Mouse (Mus musculus): ENCODE measurements around the gene Gm45021. TPM values are rescaled to one million over a fixed set of nuclear protein-coding genes. Genes with fewer than 3 reads are reported as not detected.

Gene Gm45021
- total RNA-seq, 1 experiment, result not detected

DNA sequence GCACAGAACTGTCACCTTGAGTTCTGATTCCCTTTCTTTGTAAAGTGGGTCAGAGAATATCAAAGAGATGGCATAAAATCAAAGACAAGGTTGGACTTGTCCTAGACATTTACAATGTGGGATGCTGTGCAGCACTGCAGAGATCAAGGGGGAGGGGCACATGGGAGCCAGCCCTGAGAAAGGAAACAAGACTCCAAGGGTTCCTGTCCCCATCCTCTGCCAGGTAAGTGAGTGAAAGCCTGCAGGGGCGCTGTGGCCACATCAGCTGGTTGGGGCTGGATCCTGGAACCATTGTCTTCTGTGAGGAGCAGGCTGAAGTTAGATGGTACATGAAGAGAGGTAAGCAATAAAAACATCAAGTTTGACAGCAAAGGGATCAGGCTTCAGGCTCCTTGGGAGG, 34.0 kb downstream of the Gm45021 start:
- no peak for TF ChIP-seq MAFK (IDR thresholded peaks at IDR 0.05; ENCODE audit: insufficient read depth, low read depth, low read length)
- TF ChIP-seq HCFC1 (IDR thresholded peaks at IDR 0.05; ENCODE audit: borderline replicate concordance, insufficient read depth, low read length), result no peak
- TF ChIP-seq CHD2 (IDR thresholded peaks at IDR 0.05; ENCODE audit: low read depth, low read length), result no peak
- no peak for TF ChIP-seq ZNF384 (IDR thresholded peaks at IDR 0.05; ENCODE audit: low read depth, low read length)
- no peak for TF ChIP-seq ZC3H11A (IDR thresholded peaks at IDR 0.05; ENCODE audit: borderline replicate concordance, low read depth, low read length)
- no peak for DNase-seq (ENCODE audit: low read depth, low spot score)
- Histone ChIP-seq H3K36me3 (ENCODE audit: control insufficient read depth, insufficient read depth, low read length, poor library complexity, severe bottlenecking) (peaks cover 7% of the 10 kb centered on the region; the same call in 1 of the 2 replicates), H3K4me3 (ENCODE audit: insufficient read depth in 1 of 2, low read depth in 1 of 2, low read length in 2 of 2, poor library complexity in 1 of 2, severe bottlenecking in 1 of 2) (no peak overlapping the region), H3K27ac (ENCODE audit: insufficient read depth, low read depth, low read length, poor library complexity, severe bottlenecking) (no peak overlapping the region), H3K4me1 (ENCODE audit: control insufficient read depth in 2 of 2, insufficient read depth in 2 of 2, low read length in 2 of 2, poor library complexity in 1 of 2) (peaks cover 0 to 11% of the 10 kb centered on the region in 2 experiments; a peak in 1 of 4 replicates), H3K9me3 (ENCODE audit: control insufficient read depth, insufficient read depth, low read depth, low read length) (no peaks in the 10 kb centered on the region), H3K9ac (ENCODE audit: insufficient read depth, low read depth, low read length, poor library complexity, severe bottlenecking) (no peak overlapping the region)
- in situ Hi-C loops (cut with MboI; ENCODE audit: low sequenced_read_pairs in 2 of 2, unreplicated experiment in 2 of 2), result no loop called here

DNA sequence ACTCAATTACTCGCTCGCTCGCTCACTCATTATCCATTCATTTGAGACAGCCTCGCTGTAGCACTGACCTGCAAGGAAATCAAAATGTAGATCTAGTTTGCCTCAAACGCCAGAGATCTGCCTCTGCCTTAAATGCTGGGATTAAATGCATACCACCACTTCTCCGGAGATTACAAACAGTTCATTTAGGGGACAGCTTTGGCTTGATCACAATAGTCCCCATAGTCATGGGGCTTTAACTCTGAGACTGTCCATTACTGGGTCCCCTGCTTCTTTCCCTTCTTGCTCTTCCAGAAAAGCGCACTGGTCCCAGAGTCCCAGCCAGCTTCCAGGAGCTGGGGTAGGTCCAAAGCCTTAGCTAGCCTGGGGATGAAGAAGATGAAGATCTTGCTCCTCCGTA, 37.1 kb downstream of the Gm45021 start, which contains the start of gene AI854703:
TSS of gene AI854703 (plus strand) at position 301 of the 400 bp plus-strand sequence.
- H3K36me3 ChIP-seq (ENCODE audit: control insufficient read depth, insufficient read depth, low read length, poor library complexity, severe bottlenecking), result no peaks in the 10 kb centered on the region
- in situ Hi-C loops (cut with MboI; ENCODE audit: low sequenced_read_pairs in 2 of 2, unreplicated experiment in 2 of 2), result no loop called here
- peak within 1 kb of the TSS; percentile 25; the same call in 1 of the 2 replicates for H3K9ac ChIP-seq (ENCODE audit: insufficient read depth, low read depth, low read length, poor library complexity, severe bottlenecking)
- TF ChIP-seq ZC3H11A (IDR thresholded peaks at IDR 0.05; ENCODE audit: borderline replicate concordance, low read depth, low read length) (no peak), ZNF384 (IDR thresholded peaks at IDR 0.05; ENCODE audit: low read depth, low read length) (no peak), CHD2 (IDR thresholded peaks at IDR 0.05; ENCODE audit: low read depth, low read length) (no peak), MAFK (IDR thresholded peaks at IDR 0.05; ENCODE audit: insufficient read depth, low read depth, low read length) (no peak)
- H3K27ac ChIP-seq (ENCODE audit: insufficient read depth, low read depth, low read length, poor library complexity, severe bottlenecking), result no peak within 1 kb of the TSS
- peak within 1 kb of the TSS; percentile 42 to 47 for H3K4me3 ChIP-seq (ENCODE audit: insufficient read depth in 1 of 2, low read depth in 1 of 2, low read length in 2 of 2, poor library complexity in 1 of 2, severe bottlenecking in 1 of 2)
- H3K4me1 ChIP-seq (ENCODE audit: control insufficient read depth in 2 of 2, insufficient read depth in 2 of 2, low read length in 2 of 2, poor library complexity in 1 of 2), result peaks cover 0 to 5% of the 10 kb centered on the region in 2 experiments; a peak in 1 of 4 replicates
- no peak for DNase-seq (ENCODE audit: low read depth, low spot score)
- no peaks in the 10 kb centered on the region for H3K9me3 ChIP-seq (ENCODE audit: control insufficient read depth, insufficient read depth, low read depth, low read length)

DNA sequence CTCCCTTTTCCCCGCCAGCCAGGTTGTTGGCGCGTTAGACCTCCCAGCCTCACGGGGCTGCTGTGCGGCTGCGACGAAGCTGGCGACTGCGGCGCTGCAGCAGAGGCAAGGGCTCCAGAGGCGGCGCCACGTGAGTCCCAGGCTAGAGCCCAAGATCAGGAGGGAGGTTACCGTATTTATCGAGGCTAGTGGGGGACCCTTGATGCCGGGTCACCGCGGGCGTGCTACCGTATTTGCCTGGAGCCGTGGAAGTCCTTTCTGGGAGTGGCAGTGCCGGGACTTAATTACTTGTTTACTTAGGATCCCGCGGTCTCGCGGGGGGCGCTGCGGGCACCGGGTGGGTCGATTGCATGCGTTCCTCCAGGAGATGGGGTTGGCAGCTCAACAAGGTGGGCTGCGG, 37.6 kb downstream of the Gm45021 start:
- H3K9ac ChIP-seq (ENCODE audit: insufficient read depth, low read depth, low read length, poor library complexity, severe bottlenecking), result no peak overlapping the region
- in situ Hi-C loops (cut with MboI; ENCODE audit: low sequenced_read_pairs in 2 of 2, unreplicated experiment in 2 of 2), result no loop called here
- H3K4me3 ChIP-seq (ENCODE audit: insufficient read depth in 1 of 2, low read depth in 1 of 2, low read length in 2 of 2, poor library complexity in 1 of 2, severe bottlenecking in 1 of 2), result peak overlapping the region; percentile 42 to 47
- H3K27ac ChIP-seq (ENCODE audit: insufficient read depth, low read depth, low read length, poor library complexity, severe bottlenecking), result no peak overlapping the region
- DNase-seq (ENCODE audit: low read depth, low spot score), result no peak
- no peaks in the 10 kb centered on the region for H3K9me3 ChIP-seq (ENCODE audit: control insufficient read depth, insufficient read depth, low read depth, low read length)
- H3K4me1 ChIP-seq (ENCODE audit: control insufficient read depth in 2 of 2, insufficient read depth in 2 of 2, low read length in 2 of 2, poor library complexity in 1 of 2), result peaks cover 0 to 5% of the 10 kb centered on the region in 2 experiments; a peak in 1 of 4 replicates
- H3K36me3 ChIP-seq (ENCODE audit: control insufficient read depth, insufficient read depth, low read length, poor library complexity, severe bottlenecking), result no peaks in the 10 kb centered on the region
- no peak for TF ChIP-seq ZNF384 (IDR thresholded peaks at IDR 0.05; ENCODE audit: low read depth, low read length)
- TF ChIP-seq HCFC1 (IDR thresholded peaks at IDR 0.05; ENCODE audit: borderline replicate concordance, insufficient read depth, low read length), result no peak
- no peak for TF ChIP-seq ZC3H11A (IDR thresholded peaks at IDR 0.05; ENCODE audit: borderline replicate concordance, low read depth, low read length)
- no peak for TF ChIP-seq MAFK (IDR thresholded peaks at IDR 0.05; ENCODE audit: insufficient read depth, low read depth, low read length)
- no peak for TF ChIP-seq CHD2 (IDR thresholded peaks at IDR 0.05; ENCODE audit: low read depth, low read length)

DNA sequence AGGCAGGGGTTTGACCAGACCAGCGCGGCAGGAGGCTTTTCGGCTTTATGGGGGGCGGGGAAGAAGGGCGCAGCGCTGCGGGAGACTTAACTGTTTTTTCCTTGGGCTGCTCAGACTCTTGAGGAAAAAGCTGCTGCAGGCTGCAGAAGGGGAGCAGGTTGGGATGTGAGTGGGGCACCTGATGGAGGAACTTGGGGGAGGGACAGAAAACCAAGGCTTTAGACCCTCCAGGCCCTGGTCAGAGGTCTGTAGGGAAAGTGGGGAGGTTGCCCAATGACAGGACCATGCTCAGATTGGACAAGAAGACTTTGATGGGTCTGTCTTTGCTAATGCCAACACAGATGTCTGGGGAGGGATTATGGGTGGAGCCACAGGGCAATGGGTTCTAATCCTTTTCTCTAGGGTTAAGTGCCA, 38.1 kb downstream of the Gm45021 start:
- no peak overlapping the region for H3K27ac ChIP-seq (ENCODE audit: insufficient read depth, low read depth, low read length, poor library complexity, severe bottlenecking)

More for the DNA sequence above, 38.1 kb downstream of the Gm45021 start:
- in situ Hi-C loops (cut with MboI; ENCODE audit: low sequenced_read_pairs in 2 of 2, unreplicated experiment in 2 of 2), result no loop called here
- no peak overlapping the region for H3K9ac ChIP-seq (ENCODE audit: insufficient read depth, low read depth, low read length, poor library complexity, severe bottlenecking)
- peak overlapping the region; percentile 42 to 47; a peak in 3 of 4 replicates for H3K4me3 ChIP-seq (ENCODE audit: insufficient read depth in 1 of 2, low read depth in 1 of 2, low read length in 2 of 2, poor library complexity in 1 of 2, severe bottlenecking in 1 of 2)
- no peaks in the 10 kb centered on the region for H3K36me3 ChIP-seq (ENCODE audit: control insufficient read depth, insufficient read depth, low read length, poor library complexity, severe bottlenecking)
- no peaks in the 10 kb centered on the region for H3K9me3 ChIP-seq (ENCODE audit: control insufficient read depth, insufficient read depth, low read depth, low read length)
- DNase-seq (ENCODE audit: low read depth, low spot score), result no peak
- peaks cover 0 to 5% of the 10 kb centered on the region in 2 experiments; a peak in 1 of 4 replicates for H3K4me1 ChIP-seq (ENCODE audit: control insufficient read depth in 2 of 2, insufficient read depth in 2 of 2, low read length in 2 of 2, poor library complexity in 1 of 2)
- TF ChIP-seq CHD2 (IDR thresholded peaks at IDR 0.05; ENCODE audit: low read depth, low read length) (no peak), ZNF384 (IDR thresholded peaks at IDR 0.05; ENCODE audit: low read depth, low read length) (no peak), MAFK (IDR thresholded peaks at IDR 0.05; ENCODE audit: insufficient read depth, low read depth, low read length) (no peak), ZC3H11A (IDR thresholded peaks at IDR 0.05; ENCODE audit: borderline replicate concordance, low read depth, low read length) (no peak), HCFC1 (IDR thresholded peaks at IDR 0.05; ENCODE audit: borderline replicate concordance, insufficient read depth, low read length) (no peak)
